Mouse (Mus musculus): Measurements from ENCODE around the gene Mefv. TPM values are rescaled to one million over a fixed set of nuclear protein-coding genes. Genes with fewer than 3 reads are reported as not detected.
"Not testable (repeated sequence)": the region's sequence is repeated elsewhere in the genome, so short reads cannot be mapped to it uniquely, and the experiment has no call there.

Mefv gene
- polyA plus RNA-seq, 1 experiment from 2014 or later: 0.08 TPM

DNA sequence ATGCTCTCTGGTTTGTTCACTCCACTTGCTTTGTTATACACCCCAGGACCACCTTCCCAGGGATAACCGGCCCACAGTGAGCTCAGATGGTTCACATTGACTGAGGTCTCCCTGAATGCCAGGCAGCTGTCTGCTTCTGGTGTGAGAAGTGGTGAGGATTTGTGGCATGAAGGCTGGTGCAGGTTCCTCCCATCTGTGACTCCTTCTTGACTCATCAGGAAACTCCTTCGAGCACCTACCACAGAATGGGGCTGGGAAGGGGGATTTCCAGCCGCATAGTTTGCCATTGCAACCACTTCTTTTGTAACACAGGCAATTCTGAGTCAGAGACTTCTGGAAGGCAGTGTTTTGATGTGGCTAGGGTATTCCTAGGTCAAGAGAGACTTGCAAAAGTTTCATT is 5.3 kb upstream of the Mefv start:
- no peaks in the 10 kb centered on the region for H3K36me3 ChIP-seq (ENCODE audit: control insufficient read depth, insufficient read depth, low read length)
- H3K27ac ChIP-seq (ENCODE audit: low read length): no peak overlapping the region
- H3K4me1 ChIP-seq (replicated peaks; ENCODE audit: control insufficient read depth, insufficient read depth, low read length): no peaks in the 10 kb centered on the region
- WGBS: 70% methylated on average over 3 of the region's 3 CpGs
- H3K4me3 ChIP-seq (ENCODE audit: low read length): no peak overlapping the region
- no peaks in the 10 kb centered on the region for H3K9me3 ChIP-seq (ENCODE audit: control insufficient read depth, low read length)
- ATAC-seq (ENCODE audit: low read depth): no peak
- H3K9ac ChIP-seq (ENCODE audit: low read length): no peak overlapping the region
- no peak overlapping the region for H3K4me2 ChIP-seq (ENCODE audit: low read depth, low read length)
- no peaks in the 10 kb centered on the region for H3K27me3 ChIP-seq (ENCODE audit: control insufficient read depth, insufficient read depth, low read depth, low read length)

DNA sequence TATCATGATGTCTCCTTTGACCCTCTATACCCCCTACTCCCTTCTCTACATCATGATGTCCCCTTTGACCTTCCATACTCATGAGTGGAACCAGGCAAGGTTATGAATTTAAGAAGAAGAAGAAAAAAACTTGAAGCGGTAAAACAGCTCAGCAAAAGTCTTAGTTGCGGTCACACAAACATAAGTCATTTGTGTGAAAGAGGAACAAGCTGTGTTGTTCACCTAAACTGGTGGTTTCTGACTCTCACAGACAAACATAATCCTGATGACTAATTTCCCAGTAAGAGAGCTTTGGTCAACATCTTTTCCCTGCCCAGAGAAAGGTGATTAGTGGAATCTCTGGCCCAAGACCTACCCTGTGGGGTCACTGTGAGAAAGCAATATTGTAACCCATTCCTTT is 3.2 kb downstream of the Mefv start:
- Histone ChIP-seq H3K4me3 (ENCODE audit: low read length) (no peak overlapping the region), H3K9ac (ENCODE audit: low read length) (no peak overlapping the region), H3K27me3 (ENCODE audit: control insufficient read depth, insufficient read depth, low read depth, low read length) (no peaks in the 10 kb centered on the region), H3K36me3 (ENCODE audit: control insufficient read depth, insufficient read depth, low read length) (no peaks in the 10 kb centered on the region), H3K9me3 (ENCODE audit: control insufficient read depth, low read length) (no peaks in the 10 kb centered on the region), H3K4me2 (ENCODE audit: low read depth, low read length) (no peak overlapping the region), H3K4me1 (replicated peaks; ENCODE audit: control insufficient read depth, insufficient read depth, low read length) (no peaks in the 10 kb centered on the region), H3K27ac (ENCODE audit: low read length) (no peak overlapping the region)
- ATAC-seq (ENCODE audit: low read depth): no peak
- WGBS: 89% methylated on average over 2 of the region's 2 CpGs

DNA sequence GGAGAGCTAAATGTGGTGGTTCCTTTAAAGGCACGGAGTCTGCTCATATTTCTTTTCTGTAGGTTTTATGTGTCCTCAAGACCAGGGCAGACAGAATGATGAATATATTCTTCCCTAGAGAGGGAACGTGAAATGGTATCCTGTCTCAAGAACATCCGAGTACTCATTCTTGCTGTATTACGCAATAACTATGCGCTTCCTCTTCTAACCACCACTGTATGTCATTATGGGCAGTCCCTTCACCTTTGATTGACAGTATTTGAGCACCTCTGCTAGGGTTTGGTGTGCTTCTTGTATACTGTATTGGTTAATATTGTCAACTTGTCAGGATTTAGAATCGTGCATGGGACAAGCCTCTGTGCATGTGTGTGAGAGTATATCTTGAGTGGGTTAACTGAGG is 11.2 kb downstream of the Mefv start:
- 73% methylated on average over 6 of the region's 6 CpGs for WGBS

DNA sequence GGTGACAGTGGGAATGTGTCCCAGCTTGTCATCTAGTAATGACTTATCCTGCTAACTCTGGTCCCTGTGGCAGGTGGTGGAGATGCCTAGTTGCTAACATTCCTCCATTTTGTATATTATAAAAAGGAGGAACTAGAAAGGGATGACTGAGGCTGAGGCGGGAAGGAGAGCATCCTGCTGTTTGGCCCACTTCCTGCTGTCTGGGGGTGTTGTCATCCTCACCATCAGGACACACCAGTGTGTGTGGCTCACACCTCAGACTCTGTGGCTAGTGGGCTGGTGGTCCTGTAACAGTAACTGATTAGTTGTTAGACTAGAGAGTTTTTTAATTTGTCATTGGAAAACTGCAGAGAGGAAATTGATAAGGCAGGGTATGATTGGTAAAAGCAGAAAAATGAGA is 17.0 kb downstream of the Mefv start:
- H3K9me3 ChIP-seq (ENCODE audit: control insufficient read depth, low read length): no peaks in the 10 kb centered on the region
- WGBS: 44% methylated on average over 1 of the region's 1 CpGs
- ATAC-seq (ENCODE audit: low read depth): no peak

More for the DNA sequence above, 11.2 kb downstream of the Mefv start:
- Histone ChIP-seq H3K9me3 (ENCODE audit: control insufficient read depth, low read length) (no peaks in the 10 kb centered on the region), H3K4me1 (replicated peaks; ENCODE audit: control insufficient read depth, insufficient read depth, low read length) (no peaks in the 10 kb centered on the region), H3K9ac (ENCODE audit: low read length) (no peak overlapping the region), H3K27me3 (ENCODE audit: control insufficient read depth, insufficient read depth, low read depth, low read length) (no peaks in the 10 kb centered on the region), H3K4me3 (ENCODE audit: low read length) (no peak overlapping the region), H3K27ac (ENCODE audit: low read length) (no peak overlapping the region), H3K4me2 (ENCODE audit: low read depth, low read length) (no peak overlapping the region), H3K36me3 (ENCODE audit: control insufficient read depth, insufficient read depth, low read length) (no peaks in the 10 kb centered on the region)
- ATAC-seq (ENCODE audit: low read depth): no peak

DNA sequence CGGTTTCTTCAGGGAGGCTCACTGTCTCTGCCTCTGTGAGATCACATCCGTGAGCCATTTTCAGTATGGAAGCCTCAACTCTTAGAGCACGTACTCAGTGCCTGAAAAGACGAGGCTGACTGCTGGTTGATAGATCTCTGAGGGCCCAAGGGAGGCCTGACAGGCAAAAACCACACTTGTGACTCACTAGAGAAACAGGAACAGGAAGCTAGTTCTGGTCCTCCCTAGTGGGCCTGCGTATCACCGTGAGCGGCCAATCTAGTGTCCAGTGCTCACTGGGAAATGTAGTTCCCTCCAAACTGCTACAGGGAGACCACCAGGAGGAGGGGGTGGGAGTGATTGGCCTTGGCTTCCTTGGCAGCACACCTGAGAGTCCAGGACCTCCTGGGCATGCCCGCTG is 18.6 kb downstream of the Mefv start:
- no peak for ATAC-seq (ENCODE audit: low read depth)
- 78% methylated on average over 8 of the region's 8 CpGs for WGBS
- Histone ChIP-seq H3K4me3 (ENCODE audit: low read length) (no peak overlapping the region), H3K27ac (ENCODE audit: low read length) (no peak overlapping the region), H3K9ac (ENCODE audit: low read length) (no peak overlapping the region), H3K9me3 (ENCODE audit: control insufficient read depth, low read length) (no peaks in the 10 kb centered on the region), H3K36me3 (ENCODE audit: control insufficient read depth, insufficient read depth, low read length) (no peaks in the 10 kb centered on the region), H3K4me2 (ENCODE audit: low read depth, low read length) (no peak overlapping the region), H3K4me1 (replicated peaks; ENCODE audit: control insufficient read depth, insufficient read depth, low read length) (no peaks in the 10 kb centered on the region), H3K27me3 (ENCODE audit: control insufficient read depth, insufficient read depth, low read depth, low read length) (no peaks in the 10 kb centered on the region)

More for the DNA sequence above, 17.0 kb downstream of the Mefv start:
- Histone ChIP-seq H3K27me3 (ENCODE audit: control insufficient read depth, insufficient read depth, low read depth, low read length) (no peaks in the 10 kb centered on the region), H3K36me3 (ENCODE audit: control insufficient read depth, insufficient read depth, low read length) (no peaks in the 10 kb centered on the region), H3K4me3 (ENCODE audit: low read length) (no peak overlapping the region), H3K9ac (ENCODE audit: low read length) (no peak overlapping the region), H3K4me1 (replicated peaks; ENCODE audit: control insufficient read depth, insufficient read depth, low read length) (no peaks in the 10 kb centered on the region), H3K27ac (ENCODE audit: low read length) (no peak overlapping the region), H3K4me2 (ENCODE audit: low read depth, low read length) (no peak overlapping the region)

DNA sequence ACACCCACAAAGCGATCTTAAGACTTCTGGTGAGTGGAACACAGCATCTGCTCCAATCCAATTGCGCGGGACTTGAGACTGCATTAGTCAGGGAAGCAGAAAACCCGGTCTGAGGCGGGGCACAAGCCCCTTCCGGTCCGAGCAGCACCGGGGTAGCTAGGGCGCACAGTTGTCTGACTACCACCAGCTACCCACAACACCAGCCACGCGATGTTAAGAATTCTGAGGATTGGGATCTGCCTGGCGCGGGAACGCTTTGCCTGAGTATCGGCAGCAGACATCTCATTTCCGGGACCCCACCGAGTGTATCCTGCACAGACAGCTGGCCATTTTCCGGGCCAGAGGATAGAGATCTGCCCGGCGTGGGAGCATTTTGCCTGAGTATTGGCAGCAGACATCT is 28.3 kb downstream of the Mefv start:
- not testable (repeated sequence) for H3K9ac ChIP-seq (ENCODE audit: low read length); H3K27ac ChIP-seq (ENCODE audit: low read length); H3K4me2 ChIP-seq (ENCODE audit: low read depth, low read length); ATAC-seq (ENCODE audit: low read depth); H3K4me3 ChIP-seq (ENCODE audit: low read length); H3K9me3 ChIP-seq (ENCODE audit: control insufficient read depth, low read length); H3K27me3 ChIP-seq (ENCODE audit: control insufficient read depth, insufficient read depth, low read depth, low read length); H3K36me3 ChIP-seq (ENCODE audit: control insufficient read depth, insufficient read depth, low read length); H3K4me1 ChIP-seq (replicated peaks; ENCODE audit: control insufficient read depth, insufficient read depth, low read length)
- 44% methylated on average over 20 of the region's 20 CpGs for WGBS

Other genes starting within 250 kb of the Mefv start
- not detected in 2 replicates for gene Olfr161, start 127.1 kb downstream of the Mefv start, polyA plus RNA-seq (2015; fragmentation: Nextera tagmentation; extraction: Ambion mirVana)
- gene Zfp263, start 26.0 kb upstream of the Mefv start, polyA plus RNA-seq (2015; fragmentation: Nextera tagmentation; extraction: Ambion mirVana): 44.9 and 48.0 TPM in 2 replicates
- gene Olfr15, start 112.8 kb upstream of the Mefv start, polyA plus RNA-seq (2015; fragmentation: Nextera tagmentation; extraction: Ambion mirVana): not detected in 2 replicates
- 1.1 and 1.3 TPM in 2 replicates for gene Zfp174, start 129.2 kb upstream of the Mefv start, polyA plus RNA-seq (2015; fragmentation: Nextera tagmentation; extraction: Ambion mirVana)
- 48.1 and 49.2 TPM in 2 replicates for gene Naa60, start 154.3 kb upstream of the Mefv start, polyA plus RNA-seq (2015; fragmentation: Nextera tagmentation; extraction: Ambion mirVana)
- gene Zfp597, start 166.5 kb upstream of the Mefv start, polyA plus RNA-seq (2015; fragmentation: Nextera tagmentation; extraction: Ambion mirVana): 7.3 and 7.6 TPM in 2 replicates
- 1.5 and 2.0 TPM in 2 replicates for gene Gm20695, start 166.6 kb upstream of the Mefv start, polyA plus RNA-seq (2015; fragmentation: Nextera tagmentation; extraction: Ambion mirVana)
- gene 1700037C18Rik, start 190.6 kb upstream of the Mefv start, polyA plus RNA-seq (2015; fragmentation: Nextera tagmentation; extraction: Ambion mirVana): 9.4 and 11.1 TPM in 2 replicates
- gene Cluap1, start 190.7 kb upstream of the Mefv start, polyA plus RNA-seq (2015; fragmentation: Nextera tagmentation; extraction: Ambion mirVana): 22.2 and 23.9 TPM in 2 replicates